Mouse (Mus musculus) MN1 (cell line): Measurements from ENCODE around the gene Ilk.
"Not testable (repeated sequence)": the region's sequence is repeated elsewhere in the genome, so short reads cannot be mapped to it uniquely, and the experiment has no call there.

Experiments
- DNase-seq: peaks from one replicate; pipeline ENCODE4 v3.0.0-alpha.2; 2016; ENCODE audit warnings: low spot score

Ilk gene

DNA sequence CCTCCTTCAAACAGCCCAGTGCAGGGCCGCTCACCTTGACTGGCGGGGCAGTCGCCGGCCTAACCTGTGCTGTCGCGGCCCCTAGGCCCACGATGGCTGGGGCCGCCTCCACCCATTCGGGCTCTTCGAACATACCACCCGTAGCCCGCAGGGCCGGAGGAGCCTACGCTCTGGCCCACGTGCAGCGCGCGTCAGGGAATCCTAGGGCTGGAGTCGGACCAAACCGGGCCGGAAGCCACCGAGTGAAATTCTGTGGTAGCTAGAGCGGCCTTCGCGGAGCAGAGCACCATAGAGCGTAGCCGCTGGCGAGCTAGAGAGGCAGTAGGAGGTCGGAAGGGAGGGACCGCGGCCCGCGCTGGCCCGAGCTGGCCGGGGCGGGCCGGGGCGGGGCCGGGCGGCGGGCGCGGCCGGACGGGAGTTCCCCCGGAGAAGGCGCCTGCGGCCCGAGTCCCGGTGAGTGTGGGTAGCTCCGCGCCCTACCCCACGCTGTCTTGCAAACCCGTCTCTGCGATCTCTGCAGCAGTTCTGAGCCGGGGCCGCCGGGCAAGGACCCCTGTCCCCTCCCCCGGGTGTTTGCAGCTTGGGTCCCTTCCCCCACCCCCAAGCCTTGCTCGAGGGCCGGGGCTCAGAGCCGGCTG lies at the start of gene Ilk:
Gene Ilk (plus strand): TSS at position 329 of the 638 bp plus-strand sequence.
- peak; percentile 93 for DNase-seq

DNA sequence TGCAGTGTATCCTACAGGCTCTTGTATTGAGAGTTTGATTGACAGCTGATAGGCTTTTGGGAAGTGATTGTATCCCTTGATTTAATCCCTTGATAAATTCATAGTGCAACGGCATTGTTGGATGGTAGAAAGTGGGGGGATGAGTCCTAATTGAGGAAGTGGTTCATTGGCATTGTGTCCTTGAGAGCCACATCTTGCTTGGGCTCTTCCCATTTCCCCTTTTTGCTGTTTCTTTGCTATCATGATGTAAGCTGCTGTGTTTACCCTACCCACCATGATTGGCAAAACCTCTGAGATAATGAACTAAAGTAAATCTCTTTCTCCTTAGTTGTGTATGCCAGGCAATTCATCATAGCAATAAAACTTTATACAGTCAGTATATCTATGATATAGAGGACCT lies 45.5 kb upstream of the Ilk start:
- DNase-seq = no peak

DNA sequence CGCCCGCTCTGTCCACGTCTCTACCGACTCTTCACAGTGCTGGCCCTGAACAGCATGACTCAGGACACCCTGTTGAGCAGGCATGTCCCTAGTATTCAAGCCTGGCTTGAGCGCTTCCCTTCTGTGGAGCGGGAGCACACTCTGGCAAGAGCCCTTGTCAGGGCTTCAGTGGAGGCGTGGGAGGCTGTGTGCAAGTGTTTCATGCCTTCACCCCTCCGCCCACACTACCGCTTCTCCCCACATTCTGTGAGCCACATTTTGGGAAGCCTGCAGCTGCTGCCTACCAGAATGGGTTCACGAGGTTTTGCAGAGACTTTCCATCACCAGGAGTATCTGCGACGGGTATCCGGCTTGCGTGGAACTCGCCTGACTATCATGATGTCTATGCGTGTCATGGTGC lies 33.2 kb upstream of the Ilk start:
- no peak for DNase-seq

DNA sequence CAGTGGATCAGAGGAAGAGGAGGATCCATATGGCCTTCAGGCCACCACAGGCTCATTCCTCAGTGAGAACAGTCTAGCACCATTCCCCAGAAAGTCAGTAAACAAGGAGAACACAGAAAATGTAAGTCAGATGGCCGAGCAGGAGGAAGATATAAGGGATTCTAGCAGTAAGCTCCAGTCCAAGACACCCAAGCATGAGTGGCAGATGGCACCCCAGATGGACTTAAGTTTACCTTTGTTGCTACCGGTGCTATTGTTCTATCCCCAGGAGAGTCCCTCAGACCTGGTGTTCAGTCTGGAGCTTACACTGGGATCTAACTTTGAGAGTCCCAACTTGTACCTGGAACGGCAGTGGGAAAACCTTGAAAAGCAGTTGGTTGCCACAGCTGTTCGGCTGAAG lies 32.6 kb upstream of the Ilk start:
- DNase-seq = no peak

DNA sequence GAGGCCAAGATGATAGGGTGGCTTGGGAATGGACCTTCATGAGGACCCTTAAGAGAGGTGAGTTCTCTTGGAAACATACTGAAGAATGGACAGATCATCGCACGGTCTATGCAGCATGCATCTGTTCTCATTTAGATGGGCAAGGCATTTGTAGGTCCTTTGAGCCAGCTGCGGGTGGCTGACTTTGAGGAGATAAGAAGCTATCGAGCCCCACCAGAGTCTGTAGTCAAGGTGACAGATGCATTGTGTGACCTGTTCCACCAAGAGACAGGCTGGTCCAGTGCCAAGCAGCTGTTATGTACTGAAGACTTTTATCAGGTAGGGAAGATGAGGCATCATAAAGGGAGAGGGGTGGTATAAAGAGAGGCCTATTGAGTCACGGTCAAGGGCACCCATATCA lies 27.7 kb upstream of the Ilk start:
- DNase-seq = no peak

DNA sequence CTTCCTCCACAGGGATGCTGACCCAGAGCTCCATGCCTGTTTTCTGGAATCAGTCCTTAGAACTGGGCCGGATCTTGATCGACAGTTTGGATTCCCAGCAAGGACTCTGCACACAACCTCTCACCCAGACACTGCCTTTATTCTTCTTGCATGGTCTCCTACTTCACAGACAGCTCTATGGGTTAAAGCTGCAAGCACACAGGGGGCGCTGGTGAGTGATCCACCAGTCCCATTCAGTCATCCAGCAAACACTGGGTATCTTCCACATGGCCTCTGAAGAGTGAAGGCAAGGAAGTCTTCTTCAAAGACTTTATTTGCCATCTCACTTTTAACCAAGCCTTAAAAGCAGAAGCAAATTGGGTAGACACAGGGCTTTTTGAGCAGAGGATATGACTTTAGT lies 21.0 kb upstream of the Ilk start:
- DNase-seq = no peak

DNA sequence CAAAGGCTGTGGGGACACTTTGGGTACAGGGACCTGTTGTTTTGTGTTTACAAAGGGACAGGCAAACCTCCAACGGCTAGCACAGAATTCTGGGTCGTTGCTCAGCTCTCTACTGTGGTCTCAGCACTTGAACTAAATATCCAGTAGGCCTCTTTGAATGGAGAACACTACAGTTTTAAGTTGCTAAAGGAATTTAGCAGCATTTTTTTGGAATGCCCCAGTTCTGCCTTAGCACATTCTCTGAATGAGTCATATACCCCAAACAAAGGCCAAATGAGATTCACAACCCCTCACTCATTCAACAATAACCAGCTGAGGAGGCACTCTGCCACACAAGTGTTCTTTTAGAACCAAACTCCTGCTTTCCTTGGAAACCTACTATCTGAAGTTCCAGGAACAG lies 14.5 kb upstream of the Ilk start:
- no peak for DNase-seq

DNA sequence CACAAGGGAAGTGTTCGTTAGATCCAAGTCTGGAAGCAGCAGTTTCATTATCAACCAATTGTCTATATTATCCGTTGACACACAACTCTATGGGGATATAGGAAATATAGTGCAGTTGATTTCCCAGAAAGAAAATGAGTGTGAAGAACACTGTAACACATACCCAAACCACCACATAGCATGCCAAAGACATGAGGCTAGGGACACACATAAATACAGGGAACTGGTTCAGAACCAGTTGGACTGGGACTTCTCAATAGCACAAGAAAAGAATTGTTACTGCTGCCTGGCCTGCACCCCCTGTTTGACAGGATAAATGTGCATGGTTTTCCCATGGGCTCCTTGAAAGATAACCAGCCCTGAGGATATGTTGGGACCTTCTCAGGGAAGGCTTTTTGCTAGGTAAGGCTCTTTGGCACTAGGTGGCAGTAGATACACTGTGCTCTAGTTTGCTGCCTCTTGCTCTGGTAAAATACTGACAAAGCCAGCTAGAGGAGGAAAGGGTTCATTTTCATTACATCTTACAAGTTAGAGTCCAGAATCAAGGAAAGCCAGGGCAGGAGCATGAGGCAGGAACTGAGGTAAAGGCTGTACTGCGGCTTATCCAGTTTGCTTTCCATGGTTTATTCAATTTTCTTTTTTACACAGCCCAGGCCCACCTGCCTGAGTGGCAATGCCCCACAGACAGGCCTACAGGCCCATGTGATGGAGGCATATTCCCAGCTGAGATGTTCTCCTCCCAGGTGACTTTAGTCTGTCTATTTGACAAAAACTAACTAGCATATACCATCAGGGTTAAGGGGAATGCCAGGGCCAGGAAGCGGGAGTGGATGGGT lies 10.0 kb upstream of the Ilk start:
- DNase-seq = peak; percentile 76

DNA sequence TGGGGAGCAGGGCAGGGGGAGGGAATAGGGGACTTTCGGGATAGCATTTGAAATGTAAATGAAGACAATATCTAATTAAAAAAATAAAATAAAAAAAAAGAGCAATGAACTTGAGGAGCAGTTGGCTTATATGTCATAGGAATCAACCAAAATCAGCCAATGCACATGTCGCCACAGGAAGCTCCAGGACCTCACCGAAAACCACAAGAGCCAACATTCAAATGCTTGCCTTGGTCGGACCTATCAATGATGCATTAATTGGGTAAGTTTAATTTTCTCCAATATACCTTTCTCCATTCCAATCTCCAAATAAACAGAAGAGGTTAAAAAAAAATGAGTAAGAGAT lies 9.4 kb upstream of the Ilk start:
- no peak for DNase-seq

DNA sequence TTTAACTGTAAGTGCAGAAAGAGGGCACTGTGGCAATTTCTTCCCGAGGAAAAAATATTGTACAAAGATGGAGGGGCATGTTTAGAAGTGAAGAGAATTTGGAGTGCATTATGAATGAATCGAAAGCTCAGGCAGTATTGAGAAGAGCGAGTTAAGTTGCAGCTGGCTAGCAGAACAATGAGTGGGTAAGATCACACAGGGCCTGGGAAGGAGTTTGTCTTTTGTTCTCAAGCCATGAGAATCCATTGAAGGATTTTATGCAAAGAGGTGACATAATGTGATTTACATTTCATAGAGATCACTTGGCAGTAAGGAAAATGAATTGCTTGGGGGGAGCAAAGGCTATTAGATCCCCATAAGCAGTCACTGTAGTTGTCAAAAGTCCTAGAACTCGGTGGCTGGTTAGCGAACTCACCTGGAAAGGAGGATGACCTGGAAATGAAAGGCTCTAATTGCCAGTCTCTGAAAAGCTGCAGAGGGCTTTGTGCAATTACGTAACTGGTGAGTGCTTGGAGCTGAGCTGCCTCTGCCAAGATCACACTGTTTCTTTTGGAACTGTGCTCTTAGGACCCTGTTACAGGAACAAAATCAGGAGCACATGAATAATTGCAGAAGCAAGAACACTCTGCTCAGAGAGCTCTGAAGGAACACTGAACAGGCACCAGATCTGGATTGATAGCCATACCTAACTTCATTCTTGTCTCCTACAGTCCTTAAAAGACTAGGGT lies 7.5 kb upstream of the Ilk start:
- no peak for DNase-seq

DNA sequence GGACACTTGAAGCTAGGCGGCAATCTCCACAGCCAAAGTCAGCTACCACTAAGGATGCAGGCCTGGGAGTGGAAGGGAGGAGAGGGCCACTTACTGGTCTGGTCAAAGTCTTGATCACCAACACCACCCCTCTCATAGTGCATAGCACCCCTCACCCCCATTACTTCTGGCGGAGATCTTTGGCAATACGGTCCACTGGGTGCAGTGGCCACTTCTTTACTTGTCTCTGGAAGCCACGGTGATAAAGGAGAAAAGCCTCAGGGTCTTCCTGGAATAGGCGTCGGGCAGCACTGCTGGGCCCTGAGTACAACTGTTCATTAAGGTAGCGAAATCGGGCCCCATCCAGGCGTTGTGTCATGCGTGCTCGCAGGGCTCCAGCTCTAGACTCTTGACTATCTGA lies 2.6 kb upstream of the Ilk start:
- DNase-seq = no peak

DNA sequence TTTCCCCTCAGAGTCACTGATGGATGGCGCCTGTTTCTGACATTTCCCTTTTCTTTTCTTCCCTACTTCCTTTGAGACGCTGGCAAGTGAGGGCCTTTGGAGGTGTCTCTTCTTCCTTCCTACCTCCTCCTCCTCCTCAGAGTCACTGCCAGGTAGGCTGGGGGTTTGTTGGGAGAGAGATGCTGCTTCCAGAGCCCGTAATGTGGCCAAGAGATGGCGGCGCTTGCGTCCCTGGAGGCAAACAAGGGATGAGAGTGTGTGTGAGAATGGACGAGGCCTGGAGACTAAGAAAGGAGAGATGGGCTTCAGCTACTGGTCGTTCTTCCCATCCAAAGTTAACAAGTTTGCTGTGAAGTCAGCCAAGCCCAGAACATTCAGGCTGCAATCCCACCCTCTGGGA lies 1.6 kb upstream of the Ilk start:
- DNase-seq = no peak

DNA sequence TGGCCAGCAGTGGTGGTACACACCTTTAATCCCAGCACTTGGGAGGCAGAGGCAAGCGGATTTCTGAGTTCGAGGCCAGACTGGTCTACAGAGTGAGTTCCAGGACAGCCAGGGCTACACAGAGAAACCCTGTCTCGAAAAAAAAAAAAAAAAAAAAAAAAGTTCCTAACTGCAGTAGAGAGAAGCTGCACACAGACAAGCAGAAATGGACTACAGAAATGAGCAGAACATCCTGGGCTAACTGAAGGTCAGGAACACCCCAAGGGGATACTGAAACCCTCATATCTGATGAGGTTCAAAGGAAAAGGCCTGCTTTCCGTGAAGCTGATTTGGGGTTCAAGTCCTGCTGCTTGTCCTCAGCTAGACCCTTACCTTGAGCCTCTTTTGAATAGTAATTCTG lies 928 bp upstream of the Ilk start:
- not testable (repeated sequence) for DNase-seq

DNA sequence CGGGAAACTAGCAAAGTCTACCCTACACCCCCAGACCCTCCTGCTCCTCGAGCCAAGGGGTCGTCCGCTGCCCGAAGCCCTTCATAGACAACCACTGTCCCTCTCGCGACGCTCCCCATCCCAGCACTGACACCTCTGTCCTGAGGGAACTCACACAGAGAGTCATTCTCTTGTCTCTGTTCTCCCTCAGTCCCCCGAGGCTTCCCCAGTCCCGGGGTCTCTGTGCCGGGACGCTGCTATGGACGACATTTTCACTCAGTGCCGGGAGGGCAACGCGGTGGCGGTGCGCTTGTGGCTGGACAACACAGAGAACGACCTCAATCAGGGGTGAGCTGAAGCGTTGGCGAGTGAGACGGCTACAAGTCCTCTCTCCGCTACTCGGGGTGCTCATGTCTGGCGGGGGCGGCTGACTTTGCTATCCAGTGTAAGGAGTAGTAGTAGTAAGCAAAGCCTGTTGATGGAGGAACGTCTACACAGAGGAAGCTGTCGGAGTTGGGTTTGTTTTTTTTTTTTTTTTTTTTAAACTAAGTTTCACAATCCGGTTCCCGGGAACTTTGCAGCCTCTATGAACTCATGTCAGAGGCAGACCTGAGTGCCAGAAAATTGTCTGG lies 624 bp downstream of the Ilk start, which contains the start of gene Rrp8:
Gene Rrp8 (minus strand): TSS at position 475 of the 611 bp plus-strand sequence.
- peak; percentile 32 for DNase-seq

DNA sequence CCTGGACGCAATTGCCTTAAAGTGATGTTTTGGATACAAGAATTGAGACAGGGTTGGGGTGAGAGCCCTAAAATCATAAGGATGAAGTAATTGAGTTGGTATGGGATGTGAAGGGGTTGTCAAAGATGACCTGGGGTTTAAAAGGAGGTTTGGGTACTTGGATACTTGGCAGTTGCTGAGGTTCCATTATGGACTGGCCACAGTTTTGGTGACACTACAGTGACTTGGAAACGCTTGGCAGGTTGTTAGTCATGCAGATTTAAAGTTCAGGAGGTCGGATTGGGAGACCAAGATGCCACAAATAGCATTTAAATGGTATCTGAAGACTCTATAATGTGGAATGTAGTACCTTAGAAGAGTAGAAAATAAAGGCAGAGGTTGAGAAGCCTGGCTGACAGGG lies 1.3 kb downstream of the Ilk start:
- DNase-seq = no peak

DNA sequence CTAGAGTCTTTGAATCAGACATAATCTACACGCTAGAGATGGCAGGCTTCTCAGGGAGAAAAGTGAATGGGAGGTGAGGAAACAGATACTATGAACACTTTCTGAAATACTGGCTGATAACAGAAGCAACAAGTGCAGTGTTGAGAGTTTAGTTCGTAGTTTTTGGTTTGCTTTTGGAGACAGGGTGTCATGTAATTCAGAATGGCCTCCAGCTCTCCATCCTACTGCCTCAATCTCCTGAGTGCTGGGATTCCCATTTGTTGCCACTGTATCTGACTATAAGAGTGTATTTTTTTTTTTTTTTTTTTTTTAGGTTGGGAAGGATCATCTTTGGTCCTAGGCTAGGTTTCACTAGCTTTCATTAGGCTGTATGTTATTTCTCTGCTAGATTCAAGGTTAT lies 1.9 kb downstream of the Ilk start:
- no peak for DNase-seq

DNA sequence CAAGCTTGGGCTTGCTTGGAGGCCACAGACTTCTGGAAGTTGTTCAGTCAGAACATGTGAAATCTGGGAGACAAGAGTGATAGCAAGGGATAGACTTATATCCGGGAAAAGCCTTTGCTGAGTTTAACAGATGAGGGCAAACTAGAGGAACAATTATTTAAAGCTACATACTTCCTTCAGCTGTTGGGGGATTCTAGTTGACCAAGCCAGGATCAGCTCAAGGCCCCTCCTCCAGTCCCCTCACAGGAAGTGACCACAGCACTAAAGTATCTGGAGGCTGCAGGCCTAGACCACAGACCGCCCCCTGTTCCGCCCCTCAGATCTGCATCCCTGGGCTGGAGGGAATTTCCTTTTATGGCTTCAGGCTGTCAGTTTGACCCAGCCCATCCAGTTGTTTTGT lies 2.6 kb downstream of the Ilk start:
- DNase-seq = peak; percentile 66

DNA sequence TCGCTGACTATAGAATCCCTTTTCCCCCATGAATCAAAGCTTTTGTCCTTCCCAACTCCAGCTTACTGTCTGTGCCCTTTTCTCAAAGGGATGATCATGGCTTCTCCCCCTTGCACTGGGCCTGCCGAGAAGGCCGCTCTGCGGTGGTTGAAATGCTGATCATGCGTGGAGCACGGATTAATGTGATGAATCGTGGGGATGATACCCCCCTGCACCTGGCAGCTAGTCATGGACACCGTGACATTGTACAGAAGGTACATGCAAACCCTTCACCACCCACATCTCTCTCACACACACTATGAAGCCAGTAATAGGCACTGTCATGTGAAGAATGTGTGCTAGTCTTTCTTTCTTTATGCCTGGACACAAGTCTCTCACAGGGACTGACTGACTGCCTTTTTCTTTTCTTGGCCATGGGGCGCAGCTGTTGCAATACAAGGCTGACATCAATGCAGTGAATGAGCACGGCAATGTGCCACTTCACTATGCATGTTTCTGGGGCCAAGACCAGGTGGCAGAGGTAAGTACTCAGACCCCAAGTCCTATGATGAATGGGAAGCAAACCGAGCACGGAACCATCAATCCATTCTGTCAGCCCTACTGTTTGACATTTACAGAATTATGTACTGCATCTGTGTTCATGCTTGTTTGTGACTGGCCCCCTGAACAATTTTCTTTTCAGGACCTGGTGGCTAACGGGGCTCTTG lies 3.9 kb downstream of the Ilk start:
- DNase-seq = no peak

DNA sequence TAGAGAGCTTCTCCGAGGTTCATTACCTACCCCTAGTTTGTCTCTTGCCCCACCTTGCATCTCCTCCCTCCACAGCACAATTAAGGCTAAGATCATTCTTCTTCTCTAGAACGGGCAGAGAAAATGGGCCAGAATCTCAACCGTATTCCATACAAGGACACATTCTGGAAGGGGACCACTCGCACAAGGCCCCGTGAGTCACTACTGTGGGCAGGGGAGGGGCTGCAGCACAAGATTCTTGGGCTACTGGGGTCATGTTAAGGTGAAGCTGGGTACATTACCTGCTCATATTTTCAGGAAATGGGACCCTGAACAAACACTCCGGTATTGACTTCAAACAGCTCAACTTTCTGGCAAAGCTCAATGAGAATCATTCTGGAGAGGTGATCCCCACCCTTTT lies 4.5 kb downstream of the Ilk start:
- DNase-seq = no peak

DNA sequence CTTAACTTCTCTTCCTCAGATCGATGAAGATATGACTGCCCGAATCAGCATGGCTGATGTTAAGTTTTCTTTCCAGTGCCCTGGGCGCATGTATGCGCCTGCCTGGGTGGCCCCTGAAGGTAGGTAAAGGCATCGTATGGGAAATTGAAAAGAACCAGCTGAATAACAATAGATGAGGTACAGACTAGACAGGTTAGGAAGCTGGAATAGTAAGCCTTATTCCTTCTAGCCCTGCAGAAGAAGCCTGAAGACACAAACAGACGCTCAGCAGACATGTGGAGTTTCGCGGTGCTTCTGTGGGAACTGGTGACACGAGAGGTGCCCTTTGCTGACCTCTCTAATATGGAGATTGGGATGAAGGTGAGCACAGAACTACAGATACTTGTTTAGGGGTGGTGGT lies 5.6 kb downstream of the Ilk start:
- DNase-seq = no peak

DNA sequence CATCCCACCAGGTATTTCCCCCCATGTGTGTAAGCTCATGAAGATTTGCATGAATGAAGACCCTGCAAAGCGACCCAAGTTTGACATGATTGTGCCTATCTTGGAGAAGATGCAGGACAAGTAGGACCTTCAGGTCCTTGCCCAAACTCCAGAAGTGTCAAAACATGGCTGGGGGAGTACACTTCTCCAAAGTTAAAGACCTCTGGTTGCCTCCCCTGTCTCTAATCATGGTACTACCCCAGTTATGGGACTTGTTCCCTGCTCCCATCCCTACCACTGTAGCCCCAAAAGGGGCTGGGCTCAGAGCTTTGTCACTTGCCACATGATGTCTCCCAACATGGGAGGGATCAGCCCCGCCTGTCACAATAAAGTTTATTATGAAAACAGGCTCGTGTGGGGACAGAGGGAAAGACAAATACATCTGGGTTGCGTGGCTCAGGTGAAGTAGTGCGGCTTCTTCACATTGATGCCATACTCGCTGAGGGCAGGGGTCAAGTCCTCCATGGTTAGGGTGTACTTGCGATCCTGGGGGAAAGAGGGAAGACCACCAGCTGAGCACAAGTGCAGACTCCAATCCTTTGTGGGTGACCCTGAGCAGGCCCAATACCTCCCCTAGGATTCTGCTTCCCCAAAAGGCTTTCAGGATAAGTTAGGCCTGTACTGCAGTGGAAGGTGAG lies 6.3 kb downstream of the Ilk start:
- not testable (repeated sequence) for DNase-seq
